Mouse (Mus musculus): Measurements from ENCODE around the gene Olfr504.
"Not testable (repeated sequence)": the region's sequence is repeated elsewhere in the genome, so short reads cannot be mapped to it uniquely, and the experiment has no call there.

Olfr504 gene

GRCm38 (mm10) chr7:108565693-108566092 is at the start of gene Olfr504:
Gene Olfr504, minus strand, starts transcription at chr7:108565793.
- DNase-seq, result no peak

- DNase-seq, result no peak
These were observed 48.5 kb upstream of the Olfr504 start for GRCm38 (mm10) chr7:108614110-108614509.

GRCm38 (mm10) chr7:108610487-108610886 is 44.9 kb upstream of the Olfr504 start, which contains the start of gene Olfr506:
Gene Olfr506, plus strand, starts transcription at chr7:108610787.
- DNase-seq, result no peak

- not testable (repeated sequence) for DNase-seq
These were observed 36.3 kb upstream of the Olfr504 start for GRCm38 (mm10) chr7:108601916-108602315.

- no peak for DNase-seq
These were observed 24.2 kb upstream of the Olfr504 start for GRCm38 (mm10) chr7:108589797-108590196.

GRCm38 (mm10) chr7:108544227-108544626 is 21.4 kb downstream of the Olfr504 start, which contains the start of gene Olfr503:
Gene Olfr503, plus strand, starts transcription at chr7:108544527.
- DNase-seq, result not testable (repeated sequence)

- DNase-seq, result no peak
These were observed 23.2 kb downstream of the Olfr504 start for GRCm38 (mm10) chr7:108542416-108542815.

- DNase-seq, result no peak
These were observed 40.6 kb downstream of the Olfr504 start, which contains the start of gene Olfr502 for GRCm38 (mm10) chr7:108524965-108525364. Gene Olfr502, minus strand, starts transcription at chr7:108525065.
